Mouse (Mus musculus): ENCODE data around the gene Prop1.

The Prop1 gene

GRCm38 (mm10) chr11:50953665-50954064 lies at the start of gene Prop1:
Gene Prop1, minus strand, starts transcription at chr11:50953765.
- no peak for DNase-seq (ENCODE audit: low spot score)

DNA sequence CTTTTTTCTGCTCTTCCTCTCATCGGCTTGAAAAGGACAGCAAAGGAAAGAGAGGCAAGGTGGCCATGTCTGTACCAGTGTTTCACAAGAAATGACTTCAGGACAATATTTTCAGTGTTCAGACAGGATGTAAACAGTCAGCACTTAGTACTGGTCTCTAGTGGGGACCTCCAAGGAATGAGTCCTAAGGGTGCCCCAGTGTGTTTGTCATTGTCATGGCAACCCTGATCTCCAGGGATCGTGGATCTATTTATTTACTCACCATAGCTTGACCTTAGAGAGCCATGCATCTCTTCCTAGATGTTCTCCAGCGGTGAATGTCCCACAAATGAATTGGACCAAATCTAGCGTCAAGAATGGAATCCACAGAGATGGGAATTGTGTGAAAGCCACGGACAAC lies 49.7 kb upstream of the Prop1 start, which contains the start of gene Olfr51:
Gene Olfr51 (plus strand): TSS at position 301 of the 400 bp plus-strand sequence.
- no peak for DNase-seq (ENCODE audit: low spot score)

DNA sequence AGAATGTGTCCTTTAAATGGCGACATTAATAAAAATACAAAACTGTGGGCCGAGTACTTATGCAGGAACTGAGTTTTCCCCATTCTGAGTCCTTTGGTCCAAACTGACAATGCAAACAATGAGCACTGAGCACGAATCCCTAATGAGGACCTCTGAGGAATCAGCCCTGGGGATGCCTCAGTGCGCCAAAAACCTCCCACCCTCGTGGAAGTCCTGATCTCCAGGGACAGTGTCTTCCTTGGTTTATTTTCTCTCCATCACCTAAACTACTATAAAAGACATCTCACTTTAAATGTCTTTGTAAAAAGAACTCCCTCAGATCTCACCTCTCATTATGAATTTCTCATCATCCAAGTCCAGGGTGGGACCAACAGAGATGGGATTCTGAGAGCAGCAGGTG lies 28.1 kb upstream of the Prop1 start, which contains the start of gene Olfr1377:
Gene Olfr1377 (plus strand): TSS at position 301 of the 400 bp plus-strand sequence.
- DNase-seq (ENCODE audit: low spot score), result no peak

DNA sequence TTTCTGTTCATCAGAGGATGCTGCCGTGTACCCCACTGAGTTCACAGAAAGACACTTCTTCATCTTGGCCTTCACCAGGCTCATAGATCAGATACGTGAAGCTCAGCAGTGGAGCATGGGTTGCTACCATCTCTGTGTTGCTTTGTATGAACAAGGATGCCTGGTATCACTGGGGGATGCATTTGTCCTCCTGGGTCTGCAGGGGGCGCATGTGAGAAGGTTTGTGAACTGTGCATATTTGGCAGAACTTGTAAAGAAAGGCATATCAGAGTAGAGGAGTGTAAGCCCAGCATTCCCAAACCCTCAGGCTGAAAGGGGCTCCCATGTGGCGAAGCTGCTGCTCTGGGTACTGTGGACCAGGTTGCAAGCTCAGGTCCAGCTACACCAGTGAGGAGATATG lies 23.7 kb upstream of the Prop1 start:
- DNase-seq (ENCODE audit: low spot score), result peak; percentile 27

- DNase-seq (ENCODE audit: low spot score), result no peak
These were observed 12.7 kb upstream of the Prop1 start, which contains the start of gene Olfr1378 for GRCm38 (mm10) chr11:50966230-50966629. Gene Olfr1378, plus strand, starts transcription at chr11:50966530.

DNA sequence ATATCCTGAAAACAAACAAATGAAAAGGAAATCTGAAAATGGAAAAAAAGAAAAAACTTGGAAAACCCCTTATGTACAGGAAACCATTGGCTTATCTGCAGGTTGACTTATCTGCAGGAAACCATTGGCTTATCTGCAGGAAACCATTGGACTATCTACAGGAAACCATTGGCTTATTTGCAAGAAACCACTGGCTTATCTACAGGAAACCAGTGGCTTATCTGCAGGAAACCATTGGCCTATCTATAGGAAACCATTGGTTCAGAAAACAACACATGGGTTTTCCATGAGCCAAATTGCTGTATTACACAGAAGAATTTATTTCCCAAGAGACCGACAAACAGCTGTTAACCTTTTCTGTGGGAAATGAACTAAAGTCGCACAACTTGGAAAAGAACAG lies 11.3 kb upstream of the Prop1 start:
- peak; percentile 14 for DNase-seq (ENCODE audit: low spot score)

DNA sequence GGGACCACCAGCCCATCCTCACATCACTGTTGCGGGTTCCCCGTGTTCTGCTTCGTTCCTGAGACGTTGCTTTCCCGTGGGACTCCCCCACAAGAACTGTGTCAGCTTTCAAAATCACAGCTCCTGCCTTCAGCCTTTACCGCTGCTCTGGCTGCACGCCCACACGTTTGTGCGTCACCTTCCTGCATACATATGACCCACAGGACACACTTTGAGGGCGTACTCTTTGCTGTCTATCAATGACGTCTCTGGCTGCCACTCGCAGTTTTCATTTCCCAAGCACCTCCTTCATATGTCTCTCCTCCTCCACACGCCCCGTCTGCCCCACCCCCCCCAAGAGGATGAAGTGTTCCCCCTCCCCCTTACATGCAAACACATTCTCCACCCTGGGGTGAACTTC lies 1.3 kb downstream of the Prop1 start:
- no peak for DNase-seq (ENCODE audit: low spot score)

- no peak for DNase-seq (ENCODE audit: low spot score)
These were observed 10.1 kb downstream of the Prop1 start, which contains the start of gene 4933414I15Rik for GRCm38 (mm10) chr11:50943506-50943905. Gene 4933414I15Rik, minus strand, starts transcription at chr11:50943765.

DNA sequence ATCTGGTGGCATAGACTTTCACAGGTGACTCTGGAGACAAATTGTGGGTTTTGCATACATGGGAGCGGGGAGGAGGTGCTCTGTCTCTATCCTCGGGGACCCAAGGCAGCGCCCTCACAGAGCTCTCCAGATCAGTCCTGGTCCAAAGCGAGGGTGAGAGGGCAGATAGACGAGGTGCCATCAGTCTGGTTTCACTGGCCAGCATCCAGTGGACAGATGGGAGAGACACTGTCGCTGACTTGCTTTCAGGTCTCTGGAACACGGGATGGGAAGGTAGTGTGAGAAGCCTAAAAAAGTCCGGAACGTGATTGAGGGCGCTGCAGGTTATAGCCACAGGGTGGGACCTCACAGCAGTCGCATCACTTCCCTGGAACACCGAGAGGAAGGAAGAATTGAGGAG lies 11.2 kb downstream of the Prop1 start:
- DNase-seq (ENCODE audit: low spot score), result no peak

- DNase-seq (ENCODE audit: low spot score), result peak; percentile 86
These were observed 13.8 kb downstream of the Prop1 start for GRCm38 (mm10) chr11:50939621-50940366.

GRCm38 (mm10) chr11:50938435-50938834 lies 15.1 kb downstream of the Prop1 start:
- no peak for DNase-seq (ENCODE audit: low spot score)

DNA sequence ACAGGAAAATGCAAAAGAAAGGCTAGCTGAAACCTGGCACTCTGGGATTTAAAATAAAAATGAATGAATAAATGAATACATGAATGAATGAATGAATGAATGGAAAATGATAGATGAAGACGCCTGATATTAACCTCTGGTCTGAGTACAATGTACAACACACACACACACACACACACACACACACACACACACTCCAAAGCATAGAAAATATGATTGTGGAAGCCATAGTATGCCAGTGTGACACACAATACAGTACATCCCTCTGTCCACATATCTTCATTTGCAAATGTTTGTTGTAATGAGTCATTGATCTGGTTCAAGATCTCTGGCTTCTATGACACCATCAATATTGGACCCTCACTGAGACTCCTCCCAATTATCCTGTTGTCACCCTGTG lies 21.5 kb downstream of the Prop1 start:
- no peak for DNase-seq (ENCODE audit: low spot score)

- DNase-seq (ENCODE audit: low spot score), result peak; percentile 97
These were observed 22.1 kb downstream of the Prop1 start, which contains the start of gene Zfp354b for GRCm38 (mm10) chr11:50931451-50931866. Gene Zfp354b, minus strand, starts transcription at chr11:50931633.

DNA sequence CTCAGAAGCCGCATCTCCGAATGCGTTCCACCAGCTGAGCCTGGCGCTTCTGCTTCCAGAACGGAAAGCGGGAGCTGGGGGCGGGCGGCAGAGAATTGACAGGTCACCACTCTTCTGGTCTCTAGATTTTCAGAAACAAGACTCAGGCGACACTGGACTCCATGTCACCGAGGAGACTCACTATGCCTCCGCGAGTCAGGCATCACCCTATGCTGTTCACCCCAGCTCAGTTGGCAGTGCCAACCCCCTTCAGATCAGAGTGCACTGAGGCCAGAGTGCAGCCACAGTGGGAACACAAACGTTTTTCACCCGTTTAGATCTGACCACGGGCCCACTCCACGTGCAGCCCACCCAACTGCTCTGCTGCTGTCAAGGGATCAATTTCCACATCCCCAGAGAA lies 22.5 kb downstream of the Prop1 start:
- no peak for DNase-seq (ENCODE audit: low spot score)

- DNase-seq (ENCODE audit: low spot score), result peak; percentile 29
These were observed 23.0 kb downstream of the Prop1 start for GRCm38 (mm10) chr11:50930469-50931014.

DNA sequence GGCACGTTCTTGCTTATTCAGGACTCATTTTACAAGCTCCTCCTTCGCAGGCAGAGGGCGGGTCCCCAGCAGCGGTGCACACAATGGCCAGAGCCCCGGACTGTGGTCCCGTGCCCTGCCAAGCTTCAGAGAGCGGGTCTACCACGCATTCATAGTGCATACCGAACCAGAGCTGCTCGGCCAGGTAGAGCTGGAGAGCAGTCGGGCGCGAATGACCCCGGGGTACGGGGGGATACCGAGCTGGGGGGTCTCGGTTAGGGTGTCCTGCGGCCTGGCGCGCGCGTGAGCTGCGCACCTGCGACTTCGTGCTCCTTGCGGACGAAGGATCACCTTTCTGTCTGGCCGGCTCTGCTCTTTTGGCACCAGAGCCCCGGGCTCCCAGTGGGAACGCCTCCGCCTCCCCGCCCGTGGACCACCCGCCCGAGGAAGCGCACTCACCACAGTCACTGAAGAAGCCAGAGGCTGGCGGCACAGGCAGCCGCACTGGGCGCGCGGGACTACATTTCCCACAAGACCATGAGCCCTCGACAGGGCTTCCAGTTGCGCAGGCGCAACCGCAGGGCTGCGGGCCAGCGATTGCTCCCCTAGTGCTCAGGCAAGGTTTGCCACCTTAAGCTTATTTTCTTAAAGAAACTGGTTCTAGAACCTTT lies 37.8 kb downstream of the Prop1 start, which contains the start of gene Zfp2:
Gene Zfp2 (minus strand): TSS at position 495 of the 650 bp plus-strand sequence.
- DNase-seq (ENCODE audit: low spot score), result peak; percentile 94

- no peak for DNase-seq (ENCODE audit: low spot score)
These were observed 39.1 kb downstream of the Prop1 start for GRCm38 (mm10) chr11:50914461-50914860.

DNA sequence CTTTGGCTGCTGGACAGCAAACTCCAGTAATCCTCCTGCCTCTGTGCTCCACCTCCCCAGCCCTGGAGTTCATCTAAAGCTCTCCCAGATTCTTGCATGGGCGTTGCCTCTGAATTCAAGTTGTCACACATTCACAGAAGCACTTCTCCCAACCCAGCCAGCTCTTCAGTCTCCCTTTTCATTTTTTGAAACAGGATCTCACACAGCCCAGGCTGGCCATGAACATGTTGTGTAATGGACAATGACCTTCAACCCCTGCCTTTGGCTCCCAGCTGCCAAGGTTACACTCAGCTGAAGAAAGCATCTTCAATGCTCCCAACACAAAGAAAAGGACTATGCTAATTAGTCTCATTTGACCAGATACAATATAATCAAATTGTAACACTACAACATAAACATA lies 40.3 kb downstream of the Prop1 start:
- no peak for DNase-seq (ENCODE audit: low spot score)

- DNase-seq (ENCODE audit: low spot score), result no peak
These were observed 45.4 kb downstream of the Prop1 start for GRCm38 (mm10) chr11:50908136-50908535.
